Comparison of ENCODE assay signal across 12 mouse cellular contexts in genomic region chrX:16860244-16860643, GRCm38 (mm10). TPM values are rescaled to one million over a fixed set of nuclear protein-coding genes. Genes with fewer than 3 reads are reported as not detected.
A peak's percentile ranks its signal among the peaks of the same experiment; 100 is the strongest.
DNase-seq lines count a peak whose midpoint lies in the region; ATAC-seq and TF ChIP-seq lines count a peak whose summit lies in the region.
"Had no signal": no experiment of that assay in that cellular context is flagged by ENCODE, and none has a peak within 500 bp of the region (broad histone marks: within the 10 kb centered on the region; RNA-seq: fewer than 3 reads in every experiment).

No protein-coding gene starts in this region.

- TF ChIP-seq POLR2A in CH12.LX (IDR thresholded peaks at IDR 0.05; ENCODE audit: low read depth, low read length) = no peak

- no peaks in the 10 kb centered on the region for H3K4me1 ChIP-seq in hindbrain, postnatal 0 days (ENCODE audit: insufficient read depth, low read length)
- no peaks in the 10 kb centered on the region for H3K4me1 ChIP-seq in hindbrain, embryonic 10.5 days (replicated peaks)
- H3K4me1 ChIP-seq in CH12.LX (ENCODE audit: control insufficient read depth in 1 of 2, insufficient read depth in 2 of 2) = no peaks in the 10 kb centered on the region
- H3K4me1 ChIP-seq: forebrain, embryonic 13.5 days; neural tube, embryonic 13.5 days had no signal

- no peak overlapping the region for H3K27ac ChIP-seq in hindbrain, postnatal 0 days
- H3K27ac ChIP-seq in hindbrain, embryonic 10.5 days = no peak overlapping the region
- no peak overlapping the region for H3K27ac ChIP-seq in CH12.LX (ENCODE audit: insufficient read depth, low read depth)
- H3K27ac ChIP-seq: forebrain, embryonic 13.5 days; neural tube, embryonic 13.5 days had no signal

- no peaks in the 10 kb centered on the region for H3K27me3 ChIP-seq in hindbrain, postnatal 0 days (ENCODE audit: insufficient read depth, low read length)
- H3K27me3 ChIP-seq in hindbrain, embryonic 10.5 days (ENCODE audit: insufficient read depth, poor library complexity, severe bottlenecking) = no peaks in the 10 kb centered on the region
- H3K27me3 ChIP-seq in CH12.LX (replicated peaks) = no peaks in the 10 kb centered on the region
- H3K27me3 ChIP-seq: forebrain, embryonic 13.5 days; neural tube, embryonic 13.5 days had no signal

- ATAC-seq in hindbrain, postnatal 0 days = no peak
- ATAC-seq: forebrain, embryonic 13.5 days had no signal

- peak; percentile 23 for TF ChIP-seq RAD21 in CH12.LX (IDR thresholded peaks at IDR 0.05; ENCODE audit: low read depth, low read length)

- peak; percentile 2 for DNase-seq in hindbrain, postnatal 0 days (ENCODE audit: low spot score)
- DNase-seq in hindbrain, embryonic 10.5 days (ENCODE audit: low spot score) = no peak
- DNase-seq in 3134 (ENCODE audit: extremely low read depth, insufficient read length, low spot score) = peak; percentile 1
- DNase-seq in CH12.LX (ENCODE audit: extremely low read depth) = peak; percentile 7
- peak; percentile 50 for DNase-seq in embryo, embryonic 10.5 days (ENCODE audit: low spot score)
- no peak for DNase-seq in Muller cell, postnatal 12 days (ENCODE audit: inconsistent ontology term)
- no peak for DNase-seq in adrenal gland, adult 8-10 months
- no peak for DNase-seq in spleen, postnatal 4 days (ENCODE audit: low spot score in 2 of 2)
- DNase-seq: cerebellum, adult 11-12 months; kidney, adult 18-20 months had no signal

- no peak overlapping the region for H3K9ac ChIP-seq in hindbrain, postnatal 0 days (replicated peaks; ENCODE audit: low read length)
- no peak overlapping the region for H3K9ac ChIP-seq in CH12.LX (ENCODE audit: insufficient read depth, low read depth)
- H3K9ac ChIP-seq: forebrain, embryonic 13.5 days; neural tube, embryonic 13.5 days had no signal

- no peak for TF ChIP-seq EP300 in CH12.LX (IDR thresholded peaks at IDR 0.05; ENCODE audit: low read length)

- no peaks in the 10 kb centered on the region for H3K36me3 ChIP-seq in hindbrain, postnatal 0 days (ENCODE audit: insufficient read depth, low read length)
- no peaks in the 10 kb centered on the region for H3K36me3 ChIP-seq in hindbrain, embryonic 10.5 days
- H3K36me3 ChIP-seq in CH12.LX (replicated peaks in 1 of 2; ENCODE audit: control insufficient read depth in 1 of 2, insufficient read depth in 1 of 2, low read length in 1 of 2) = no peaks in the 10 kb centered on the region
- H3K36me3 ChIP-seq: neural tube, embryonic 13.5 days had no signal

- TF ChIP-seq CTCF in hindbrain, postnatal 0 days (IDR thresholded peaks at IDR 0.05; ENCODE audit: low read depth) = peak; percentile 36
- no peak for TF ChIP-seq CTCF in CH12.LX (conservative IDR thresholded peaks at IDR 0.05 in 1 of 2, IDR thresholded peaks at IDR 0.05 in 1 of 2; ENCODE audit: low read depth in 2 of 2, low read length in 2 of 2)

- H3K79me2 ChIP-seq in CH12.LX (replicated peaks; ENCODE audit: control insufficient read depth, extremely low read depth, insufficient read depth, poor library complexity, severe bottlenecking) = no peaks in the 10 kb centered on the region

- dilution Hi-C loops in CH12.LX (cut with MboI; ENCODE audit: extremely low pct_ligation_motif_present, extremely low pct_unique_long_range_greater_than_20kb, low sequenced_read_pairs) = no loop called here

- in situ Hi-C loops in CH12.LX (cut with MboI; ENCODE audit: low pct_ligation_motif_present, low pct_unique_long_range_greater_than_20kb, low sequenced_read_pairs) = no loop called here

- no peak overlapping the region for H3K4me3 ChIP-seq in hindbrain, postnatal 0 days (ENCODE audit: low read length)
- no peak overlapping the region for H3K4me3 ChIP-seq in hindbrain, embryonic 10.5 days
- H3K4me3 ChIP-seq in CH12.LX (replicated peaks in 1 of 3; ENCODE audit: low read depth in 2 of 3, low read length in 2 of 3, poor library complexity in 1 of 3) = no peak overlapping the region
- H3K4me3 ChIP-seq: forebrain, embryonic 13.5 days; neural tube, embryonic 13.5 days had no signal

- H3K9me3 ChIP-seq in hindbrain, postnatal 0 days (ENCODE audit: low read length) = no peaks in the 10 kb centered on the region
- H3K9me3 ChIP-seq in hindbrain, embryonic 10.5 days = no peaks in the 10 kb centered on the region
- H3K9me3 ChIP-seq in CH12.LX (replicated peaks; ENCODE audit: low read length) = no peaks in the 10 kb centered on the region
- H3K9me3 ChIP-seq: forebrain, embryonic 13.5 days; neural tube, embryonic 13.5 days had no signal

- H3K4me2 ChIP-seq in hindbrain, postnatal 0 days (ENCODE audit: low read depth, low read length) = no peak overlapping the region
- no peak overlapping the region for H3K4me2 ChIP-seq in CH12.LX (ENCODE audit: insufficient read depth, low read depth, poor library complexity, severe bottlenecking)
- H3K4me2 ChIP-seq: forebrain, embryonic 13.5 days; neural tube, embryonic 13.5 days had no signal

TF ChIP-seq in CH12.LX, 34 proteins besides CTCF, POLR2A, EP300 and RAD21:
- TF ChIP-seq JUND (conservative IDR thresholded peaks at IDR 0.05; ENCODE audit: low read depth, low read length) (no peak), ZC3H11A (IDR thresholded peaks at IDR 0.05; ENCODE audit: low read depth, low read length) (no peak), E2F4 (IDR thresholded peaks at IDR 0.05; ENCODE audit: insufficient replicate concordance, low read depth, low read length) (no peak), CHD2 (IDR thresholded peaks at IDR 0.05; ENCODE audit: low read length) (no peak), POLR2AphosphoS2 (IDR thresholded peaks at IDR 0.05; ENCODE audit: low read depth, low read length) (no peak), TBP (conservative IDR thresholded peaks at IDR 0.05; ENCODE audit: low read depth, low read length) (no peak)

RNA-seq across cellular contexts. Expression of gene Maob, which starts 43.1 kb away (rescaled TPM):
- total RNA-seq in hindbrain, postnatal 0 days (2014; rRNA removed) = 3.2 and 4.7 TPM in 2 replicates
- polyA plus RNA-seq in hindbrain, postnatal 0 days (2015; fragmentation: Nextera tagmentation; extraction: Ambion mirVana) = 5.7 and 6.3 TPM in 2 replicates
- 4.1 and 5.7 TPM in 2 replicates for polyA plus RNA-seq in hindbrain, embryonic 10.5 days (2016; fragmentation: Nextera tagmentation; extraction: Ambion mirVana)
- not detected in 2 replicates for total RNA-seq in CH12.LX (2012; rRNA removed)
- not detected in 2 replicates for total RNA-seq in CH12.LX (2014; rRNA removed)
- not detected in 2 replicates for polyA plus RNA-seq in CH12.LX (2012; ENCODE audit: insufficient read length, low read depth)
- total RNA-seq in adrenal gland, adult 8-10 months (2022) = 10 to 100 TPM; 20.3 to 29.6 (median 21.9) TPM

RNA-seq across cellular contexts. Expression of gene Ndp, which starts 51.3 kb away (rescaled TPM):
- 5.8 and 9.8 TPM in 2 replicates for total RNA-seq in hindbrain, postnatal 0 days (2014; rRNA removed)
- 7.5 and 7.7 TPM in 2 replicates for polyA plus RNA-seq in hindbrain, postnatal 0 days (2015; fragmentation: Nextera tagmentation; extraction: Ambion mirVana)
- 3.3 and 7.8 TPM in 2 replicates for polyA plus RNA-seq in hindbrain, embryonic 10.5 days (2016; fragmentation: Nextera tagmentation; extraction: Ambion mirVana)
- total RNA-seq in CH12.LX (2012; rRNA removed) (not detected in 2 replicates), CH12.LX (2014; rRNA removed) (not detected in 2 replicates)
- not detected in 2 replicates for polyA plus RNA-seq in CH12.LX (2012; ENCODE audit: insufficient read length, low read depth)
- total RNA-seq in adrenal gland, adult 8-10 months (2022) = under 1 TPM in 3 of 4 experiments, not detected in 1; 0.13 to 0.20 (median 0.14) TPM

Comparison
In these comparisons a context has a peak if more than half of its experiments do, and no peak if none do; other contexts are left out.
1. DNase-seq: peak in hindbrain, postnatal 0 days (single experiment), 3134 (single experiment), CH12.LX (single experiment) and embryo, embryonic 10.5 days (single experiment); none in hindbrain, embryonic 10.5 days (single experiment), Muller cell, postnatal 12 days (single experiment), adrenal gland, adult 8-10 months (single experiment) and spleen, postnatal 4 days (0 of 2).